Mouse (Mus musculus) G1E (cell line): ENCODE data around the gene Idi1.
"Not testable (repeated sequence)": the region's sequence is repeated elsewhere in the genome, so short reads cannot be mapped to it uniquely, and the experiment has no call there.

ENCODE experiments used
- CTCF ChIP-seq: IDR thresholded peaks from 2 replicates; pipeline ENCODE4 v1.5.1; 2012; ENCODE audit warnings: low read depth, low read length, inconsistent platforms, mixed read lengths
- GATA1 ChIP-seq: IDR thresholded peaks from 2 replicates; pipeline ENCODE4 v1.6.1; 2012; ENCODE audit warnings: borderline replicate concordance, low read length, inconsistent platforms, mixed read lengths
- GATA2 ChIP-seq: IDR thresholded peaks from 2 replicates; pipeline ENCODE4 v1.6.1; 2012; ENCODE audit warnings: low read depth, low read length, inconsistent platforms, borderline replicate concordance
- POLR2AphosphoS5 ChIP-seq: IDR thresholded peaks from 2 replicates; pipeline ENCODE4 v1.6.1; 2012; ENCODE audit warnings: low read depth, low read length, inconsistent platforms; ENCODE audit not compliant: insufficient replicate concordance
- TAL1 ChIP-seq: conservative IDR thresholded peaks from 2 replicates; pipeline ENCODE4 v1.6.1; 2012; ENCODE audit warnings: low read depth, low read length, inconsistent platforms, mixed read lengths

DNA sequence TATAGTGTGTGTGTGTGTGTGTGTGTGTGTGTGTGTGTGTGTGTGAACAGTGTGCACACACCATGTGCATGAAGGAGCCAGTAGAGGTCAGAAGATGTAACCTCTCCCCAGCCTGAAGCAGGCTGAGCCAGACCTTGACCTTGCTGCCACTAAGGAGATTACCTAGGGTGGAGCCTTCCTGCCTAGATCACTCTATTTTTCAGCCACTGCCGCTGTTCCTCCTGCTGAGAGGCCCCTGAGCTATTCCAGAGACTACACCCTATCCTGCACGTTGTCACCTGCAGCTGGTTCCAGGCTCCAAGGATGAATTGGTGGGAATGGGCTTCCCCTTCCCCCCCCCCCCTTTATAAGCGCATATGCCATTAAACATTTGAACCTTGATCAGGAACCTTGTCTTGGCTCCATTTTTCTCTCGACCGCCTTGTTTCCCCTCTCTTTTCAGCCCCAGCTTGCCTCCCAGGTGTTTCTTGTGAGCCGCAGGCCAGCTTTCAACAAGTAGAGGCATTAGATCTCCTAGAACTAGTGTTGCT lies 52.4 kb downstream of the Idi1 start:
- TF ChIP-seq CTCF, TAL1, GATA1, GATA2, POLR2AphosphoS5: not testable (repeated sequence)
